Mouse (Mus musculus) midbrain, embryonic 10.5 days (tissue): Measurements from ENCODE around the gene Tubgcp4. TPM values are rescaled to one million over a fixed set of nuclear protein-coding genes. Genes with fewer than 3 reads are reported as not detected.

Source experiments
- DNase-seq: peaks from one replicate; pipeline ENCODE4 v3.0.0-alpha.2; 2017; ENCODE audit warnings: low spot score
- H3K27ac ChIP-seq: fragments of 300-500 bp; sonication (generic); replicated peaks from 2 replicates; pipeline ENCODE4 v1.5.1; 2016; ENCODE audit warnings: mild to moderate bottlenecking
- H3K27me3 ChIP-seq: fragments of 300-500 bp; sonication (generic); 2 replicates; pipeline ENCODE4 v1.6.1; 2016; ENCODE audit warnings: low read depth, mild to moderate bottlenecking; ENCODE audit not compliant: poor library complexity, severe bottlenecking
- H3K36me3 ChIP-seq: fragments of 300-500 bp; sonication (generic); 2 replicates; pipeline ENCODE4 v1.6.1; 2016; ENCODE audit warnings: mild to moderate bottlenecking, moderate library complexity
- H3K4me1 ChIP-seq: fragments of 300-500 bp; sonication (generic); 2 replicates; pipeline ENCODE4 v1.6.1; 2016
- H3K4me3 ChIP-seq: fragments of 300-500 bp; sonication (generic); 2 replicates; pipeline ENCODE4 v1.5.1; 2016; ENCODE audit warnings: mild to moderate bottlenecking, moderate library complexity
- H3K9me3 ChIP-seq: fragments of 300-500 bp; sonication (generic); replicated peaks from 2 replicates; pipeline ENCODE4 v1.6.1; 2016; ENCODE audit warnings: mild to moderate bottlenecking
- WGBS: fragments of 180-500 bp; shearing (Covaris S2); methylation state at CpG from one replicate; pipeline ENCODE4 v1.1.7; 2016; 5-methylcytosine and 5-hydroxymethylcytosine counted together
- polyA plus RNA-seq: library from polyadenylated mRNA; unstranded; fragments of >200 nt; fragmentation: Nextera tagmentation; extraction: Ambion mirVana; gene quantifications from 2 replicates; pipeline ENCODE4 v1.2.1, GENCODE M21; 2016

Gene Tubgcp4
- polyA plus RNA-seq, 1 experiment from 2014 or later: 81.2 TPM

- DNase-seq: no peak
- Histone ChIP-seq H3K27ac (no peak overlapping the region), H3K36me3 (peaks cover 99% of the 10 kb centered on the region), H3K4me3 (no peak overlapping the region), H3K9me3 (no peaks in the 10 kb centered on the region), H3K4me1 (no peaks in the 10 kb centered on the region), H3K27me3 (no peaks in the 10 kb centered on the region)
Observed at GRCm38 (mm10) chr2:121219994-121220393, 49.5 kb downstream of the Tubgcp4 start.

- Histone ChIP-seq H3K36me3 (peaks cover 98% of the 10 kb centered on the region), H3K4me1 (peaks cover 6% of the 10 kb centered on the region), H3K27ac (no peak overlapping the region), H3K27me3 (no peaks in the 10 kb centered on the region), H3K9me3 (no peaks in the 10 kb centered on the region), H3K4me3 (no peak overlapping the region)
- DNase-seq: no peak
- 92% methylated on average over 2 of the region's 2 CpGs for WGBS
Observed at GRCm38 (mm10) chr2:121223010-121223409, 52.6 kb downstream of the Tubgcp4 start.

GRCm38 (mm10) chr2:121228135-121228534 lies 57.7 kb downstream of the Tubgcp4 start:
- 82% methylated on average over 4 of the region's 4 CpGs for WGBS
- peaks cover 15% of the 10 kb centered on the region for H3K4me1 ChIP-seq
- H3K4me3 ChIP-seq: no peak overlapping the region
- H3K27me3 ChIP-seq: no peaks in the 10 kb centered on the region
- H3K36me3 ChIP-seq: peaks cover 99% of the 10 kb centered on the region
- no peak for DNase-seq
- no peak overlapping the region for H3K27ac ChIP-seq
- H3K9me3 ChIP-seq: no peaks in the 10 kb centered on the region

- 92% methylated on average over 8 of the region's 8 CpGs for WGBS
- H3K4me1 ChIP-seq: no peaks in the 10 kb centered on the region
- no peak overlapping the region for H3K27ac ChIP-seq
- H3K4me3 ChIP-seq: no peak overlapping the region
- peaks cover 100% of the 10 kb centered on the region for H3K36me3 ChIP-seq
- no peaks in the 10 kb centered on the region for H3K27me3 ChIP-seq
- no peaks in the 10 kb centered on the region for H3K9me3 ChIP-seq
- DNase-seq: no peak
Observed at GRCm38 (mm10) chr2:121235460-121236072, 65.1 kb downstream of the Tubgcp4 start.

GRCm38 (mm10) chr2:121239426-121239825 lies 69.0 kb downstream of the Tubgcp4 start:
- Histone ChIP-seq H3K36me3 (peaks cover 97% of the 10 kb centered on the region), H3K27me3 (no peaks in the 10 kb centered on the region), H3K27ac (no peak overlapping the region), H3K9me3 (no peaks in the 10 kb centered on the region), H3K4me1 (no peaks in the 10 kb centered on the region), H3K4me3 (no peak overlapping the region)
- 95% methylated on average over 4 of the region's 4 CpGs for WGBS
- no peak for DNase-seq

- Histone ChIP-seq H3K36me3 (peaks cover 97% of the 10 kb centered on the region), H3K27ac (no peak overlapping the region), H3K4me1 (no peaks in the 10 kb centered on the region), H3K4me3 (no peak overlapping the region), H3K9me3 (no peaks in the 10 kb centered on the region), H3K27me3 (no peaks in the 10 kb centered on the region)
- no peak for DNase-seq
- WGBS: 95% methylated on average over 5 of the region's 5 CpGs
Observed at GRCm38 (mm10) chr2:121244099-121244498, 73.6 kb downstream of the Tubgcp4 start.

Other genes with a start within 250 kb of the Tubgcp4 start
- 23.2 and 28.7 TPM in 2 replicates for gene Ubr1, start 199.9 kb upstream of the Tubgcp4 start, polyA plus RNA-seq
- gene Tmem62, start 193.6 kb upstream of the Tubgcp4 start, polyA plus RNA-seq: 3.3 and 5.4 TPM in 2 replicates
- 34.4 and 44.9 TPM in 2 replicates for gene Ccndbp1, start 162.3 kb upstream of the Tubgcp4 start, polyA plus RNA-seq
- 6.3 and 7.4 TPM in 2 replicates for gene Epb42, start 133.6 kb upstream of the Tubgcp4 start, polyA plus RNA-seq
- not detected in 2 replicates for gene Tgm5, start 84.8 kb upstream of the Tubgcp4 start, polyA plus RNA-seq
- gene Tgm7, start 60.9 kb upstream of the Tubgcp4 start, polyA plus RNA-seq: not detected in 2 replicates
- gene Adal, start 30.2 kb upstream of the Tubgcp4 start, polyA plus RNA-seq: 29.6 and 34.0 TPM in 2 replicates
- gene Lcmt2, start 30.0 kb upstream of the Tubgcp4 start, polyA plus RNA-seq: 21.9 and 22.8 TPM in 2 replicates
- gene Zscan29, start 471 bp downstream of the Tubgcp4 start, polyA plus RNA-seq: 13.2 and 13.8 TPM in 2 replicates
- gene Trp53bp1, start 100.8 kb downstream of the Tubgcp4 start, polyA plus RNA-seq: 115 and 146 TPM in 2 replicates
- gene Map1a, start 118.9 kb downstream of the Tubgcp4 start, polyA plus RNA-seq: 7.8 and 11.4 TPM in 2 replicates
- gene Ppip5k1, start 184.7 kb downstream of the Tubgcp4 start, polyA plus RNA-seq: 11.2 and 11.4 TPM in 2 replicates
- 1.5 and 3.9 TPM in 2 replicates for gene Ckmt1, start 187.1 kb downstream of the Tubgcp4 start, polyA plus RNA-seq
- gene Strc, start 216.5 kb downstream of the Tubgcp4 start, polyA plus RNA-seq: not detected in 2 replicates
- 549 and 624 TPM in 2 replicates for gene Pdia3, start 243.1 kb downstream of the Tubgcp4 start, polyA plus RNA-seq
- gene Catsper2, start 243.1 kb downstream of the Tubgcp4 start, polyA plus RNA-seq: 2.7 and 4.1 TPM in 2 replicates